In genomic region chr1:42712311-42712690, GRCm38 (mm10) we compare ENCODE assay signal across 15 mouse cellular contexts. TPM values are rescaled to one million over a fixed set of nuclear protein-coding genes. Genes with fewer than 3 reads are reported as not detected.
DNase-seq lines count a peak whose midpoint lies in the region; ATAC-seq and TF ChIP-seq lines count a peak whose summit lies in the region.
"Had no signal": no experiment of that assay in that cellular context is flagged by ENCODE, and none has a peak within 500 bp of the region (broad histone marks: within the 10 kb centered on the region; RNA-seq: fewer than 3 reads in every experiment).

No protein-coding gene starts in this region.

- H3K4me1 ChIP-seq in kidney, adult 2 months (ENCODE audit: control insufficient read depth, insufficient read depth, low read length), result peaks cover 6% of the 10 kb centered on the region; the same call in 1 of the 2 replicates
- H3K4me1 ChIP-seq in embryonic facial prominence, embryonic 12.5 days, result 0 out of 2 replicates have a peak, but pooled peaks cover 3% of the 10 kb centered on the region
- peaks cover 63% of the 10 kb centered on the region for H3K4me1 ChIP-seq in hindbrain, embryonic 10.5 days (replicated peaks)
- H3K4me1 ChIP-seq in midbrain, embryonic 14.5 days (ENCODE audit: control insufficient read depth, insufficient read depth, low read length), result peaks cover 40% of the 10 kb centered on the region
- H3K4me1 ChIP-seq in heart, adult 2 months (ENCODE audit: control insufficient read depth, insufficient read depth, low read length), result no peaks in the 10 kb centered on the region; the same call in 1 of the 2 replicates

- no peaks in the 10 kb centered on the region for H3K9me3 ChIP-seq in embryonic facial prominence, embryonic 12.5 days
- H3K9me3 ChIP-seq in hindbrain, embryonic 10.5 days, result no peaks in the 10 kb centered on the region
- no peaks in the 10 kb centered on the region for H3K9me3 ChIP-seq in midbrain, embryonic 14.5 days (ENCODE audit: control insufficient read depth, low read length)
- H3K9me3 ChIP-seq: heart, embryonic 12.5 days; lung, embryonic 15.5 days had no signal

- no peaks in the 10 kb centered on the region for H3K36me3 ChIP-seq in kidney, adult 2 months (ENCODE audit: control insufficient read depth, insufficient read depth, low read length)
- H3K36me3 ChIP-seq in embryonic facial prominence, embryonic 12.5 days, result no peaks in the 10 kb centered on the region
- peaks cover 27% of the 10 kb centered on the region for H3K36me3 ChIP-seq in hindbrain, embryonic 10.5 days
- H3K36me3 ChIP-seq in midbrain, embryonic 14.5 days (ENCODE audit: control insufficient read depth, insufficient read depth, low read length), result no peaks in the 10 kb centered on the region
- no peaks in the 10 kb centered on the region for H3K36me3 ChIP-seq in heart, adult 2 months (ENCODE audit: control insufficient read depth, insufficient read depth, low read length)
- H3K36me3 ChIP-seq: heart, embryonic 12.5 days; lung, embryonic 15.5 days had no signal

- H3K27ac ChIP-seq in kidney, adult 2 months (ENCODE audit: insufficient read depth, low read depth, low read length), result peak overlapping the region; percentile 44
- H3K27ac ChIP-seq in embryonic facial prominence, embryonic 12.5 days, result no peak overlapping the region
- peak overlapping the region; percentile 97 for H3K27ac ChIP-seq in hindbrain, embryonic 10.5 days
- peak overlapping the region; percentile 72 for H3K27ac ChIP-seq in midbrain, embryonic 14.5 days (replicated peaks; ENCODE audit: low read depth, low read length)
- H3K27ac ChIP-seq in heart, adult 2 months, result no peak overlapping the region
- H3K27ac ChIP-seq: lung, embryonic 15.5 days had no signal

- 16% methylated on average over 4 of the region's 4 CpGs for whole genome bisulfite sequencing in kidney, adult 2 months
- WGBS in embryonic facial prominence, embryonic 12.5 days, result 7% methylated on average over 4 of the region's 4 CpGs
- WGBS in hindbrain, embryonic 10.5 days, result 5% methylated on average over 4 of the region's 4 CpGs
- 4% methylated on average over 4 of the region's 4 CpGs for WGBS in midbrain, embryonic 14.5 days
- WGBS in heart, adult 2 months, result 19% methylated on average over 4 of the region's 4 CpGs

- H3K79me2 ChIP-seq in heart, adult 2 months (replicated peaks; ENCODE audit: control insufficient read depth, insufficient read depth, low read length), result no peaks in the 10 kb centered on the region

- no peak for TF ChIP-seq POLR2A in kidney, adult 2 months (IDR thresholded peaks at IDR 0.05; ENCODE audit: low read depth, low read length)
- no peak for TF ChIP-seq POLR2A in heart, adult 2 months (IDR thresholded peaks at IDR 0.05; ENCODE audit: insufficient read depth, low read depth, low read length)

- DNase-seq in kidney, adult 2 months, result peak; percentile 25
- no peak for DNase-seq in kidney, postnatal 14 days
- no peak for DNase-seq in hindbrain, embryonic 10.5 days (ENCODE audit: low spot score)
- peak; percentile 15 for DNase-seq in midbrain, embryonic 14.5 days
- DNase-seq in urinary bladder, adult 2 months (ENCODE audit: low spot score), result no peak
- DNase-seq in heart, adult 2 months, result no peak
- no peak for DNase-seq in heart, adult 11 months
- DNase-seq: adrenal gland, postnatal 25 days; layer of hippocampus, postnatal 36 days; liver had no signal

- no peak for TF ChIP-seq EP300 in heart, adult 2 months (IDR thresholded peaks at IDR 0.05; ENCODE audit: insufficient read depth, low read depth, low read length)

- H3K4me2 ChIP-seq in embryonic facial prominence, embryonic 12.5 days (replicated peaks), result peak overlapping the region; percentile 62
- peak overlapping the region; percentile 72 for H3K4me2 ChIP-seq in midbrain, embryonic 14.5 days (ENCODE audit: low read length)

- H3K27me3 ChIP-seq in kidney, adult 2 months (replicated peaks; ENCODE audit: control insufficient read depth, insufficient read depth, low read length), result 0 out of 2 replicates have a peak, but pooled peaks cover 1% of the 10 kb centered on the region
- peaks cover 68% of the 10 kb centered on the region for H3K27me3 ChIP-seq in embryonic facial prominence, embryonic 12.5 days
- H3K27me3 ChIP-seq in hindbrain, embryonic 10.5 days (ENCODE audit: insufficient read depth, poor library complexity, severe bottlenecking), result peaks cover 75% of the 10 kb centered on the region
- H3K27me3 ChIP-seq in midbrain, embryonic 14.5 days (ENCODE audit: control insufficient read depth, insufficient read depth, low read length), result peaks cover 5% of the 10 kb centered on the region; the same call in 1 of the 2 replicates
- H3K27me3 ChIP-seq in heart, adult 2 months (ENCODE audit: control insufficient read depth, insufficient read depth, low read length), result peaks cover 25% of the 10 kb centered on the region

- no peak for TF ChIP-seq CTCF in kidney, adult 2 months (conservative IDR thresholded peaks at IDR 0.05; ENCODE audit: insufficient read depth, insufficient read length, low read depth, low read length)
- no peak for TF ChIP-seq CTCF in heart, adult 2 months (IDR thresholded peaks at IDR 0.05)

- no peak overlapping the region for H3K9ac ChIP-seq in embryonic facial prominence, embryonic 12.5 days
- peak overlapping the region; percentile 71; the same call in 1 of the 2 replicates for H3K9ac ChIP-seq in midbrain, embryonic 14.5 days (replicated peaks; ENCODE audit: low read length)
- H3K9ac ChIP-seq in heart, adult 2 months (ENCODE audit: low read depth, low read length), result no peak overlapping the region
- H3K9ac ChIP-seq: lung, embryonic 15.5 days had no signal

- intact Hi-C loops in heart, adult 2 months (cut with DNase I), result loop anchor here (10.0 kb wide), 2 partner anchors 1558 to 1828 kb away; no protein-coding TSS in a partner anchor

- H3K4me3 ChIP-seq in kidney, adult 2 months (ENCODE audit: insufficient read depth, low read depth, low read length), result no peak overlapping the region; the same call in 1 of the 2 replicates
- peak overlapping the region; percentile 28 for H3K4me3 ChIP-seq in embryonic facial prominence, embryonic 12.5 days
- H3K4me3 ChIP-seq in hindbrain, embryonic 10.5 days, result peak overlapping the region; percentile 84
- peak overlapping the region; percentile 59 for H3K4me3 ChIP-seq in midbrain, embryonic 14.5 days (replicated peaks; ENCODE audit: low read depth, low read length)
- H3K4me3 ChIP-seq in heart, adult 2 months, result no peak overlapping the region

- no peak for ATAC-seq in embryonic facial prominence, embryonic 12.5 days (ENCODE audit: insufficient number of reproducible peaks, insufficient read depth, low FRiP score, low TSS enrichment)
- ATAC-seq in midbrain, embryonic 14.5 days (ENCODE audit: low FRiP score, low TSS enrichment), result no peak

RNA-seq across cellular contexts. Expression of gene Pou3f3, which starts 16.7 kb away (rescaled TPM):
- 14.4 and 18.0 TPM in 2 replicates for polyA plus RNA-seq in kidney, adult 2 months (2012; rRNA removed)
- 10.3 and 12.1 TPM in 2 replicates for polyA plus RNA-seq in embryonic facial prominence, embryonic 12.5 days (2016; fragmentation: Nextera tagmentation; extraction: Ambion mirVana)
- polyA plus RNA-seq in hindbrain, embryonic 10.5 days (2016; fragmentation: Nextera tagmentation; extraction: Ambion mirVana), result 16.8 and 17.8 TPM in 2 replicates
- 20.0 and 24.5 TPM in 2 replicates for polyA plus RNA-seq in midbrain, embryonic 14.5 days (2014; fragmentation: Nextera tagmentation; extraction: Ambion mirVana)
- polyA plus RNA-seq in urinary bladder, adult 2 months (2012; rRNA removed), result 0.21 and 0.22 TPM in 2 replicates
- total RNA-seq in heart, adult 2 months (2021), result not detected
- not detected in 2 replicates for polyA plus RNA-seq in heart, adult 2 months (2012; rRNA removed)
- total RNA-seq: monocyte, adult 5-6 weeks had no signal
- polyA plus RNA-seq: spleen, adult 2 months had no signal

Comparison
In these comparisons a context has a peak if more than half of its experiments do, and no peak if none do; other contexts are left out.
1. DNase-seq: peak in kidney, adult 2 months (single experiment) and midbrain, embryonic 14.5 days (single experiment); none in kidney, postnatal 14 days (single experiment), hindbrain, embryonic 10.5 days (single experiment), urinary bladder, adult 2 months (single experiment), heart, adult 2 months (0 of 2) and heart, adult 11 months (single experiment).
2. H3K27ac ChIP-seq: peak in kidney, adult 2 months (single experiment), hindbrain, embryonic 10.5 days (single experiment) and midbrain, embryonic 14.5 days (single experiment); none in embryonic facial prominence, embryonic 12.5 days (single experiment) and heart, adult 2 months (single experiment).
3. H3K4me3 ChIP-seq: peak in embryonic facial prominence, embryonic 12.5 days (single experiment), hindbrain, embryonic 10.5 days (single experiment) and midbrain, embryonic 14.5 days (single experiment); none in kidney, adult 2 months (single experiment) and heart, adult 2 months (single experiment).